Mouse (Mus musculus) neutrophil, adult 5-6 weeks (primary cell): ENCODE results near the gene Dynlt1f. TPM values are rescaled to one million over a fixed set of nuclear protein-coding genes. Genes with fewer than 3 reads are reported as not detected.
"Not testable (repeated sequence)": the region's sequence is repeated elsewhere in the genome, so short reads cannot be mapped to it uniquely, and the experiment has no call there.

Experiments
- ATAC-seq: fragments of 151-379, 151-347 bp; 2 replicates; pipeline ENCODE4 v1.8.0; 2017; ENCODE audit warnings: mild to moderate bottlenecking, moderate TSS enrichment; ENCODE audit not compliant: insufficient number of reproducible peaks, poor library complexity, low FRiP score, severe bottlenecking; ENCODE audit errors: extremely low read depth
- total RNA-seq: library from RNA; stranded (forward); fragments of 200-1000 nt; gene quantifications from 2 replicates; pipeline ENCODE4 v1.2.3, GENCODE M21; 2017

Gene Dynlt1f
- 122 and 128 TPM in 2 replicates for total RNA-seq

- ATAC-seq: peak; percentile 96
Measured at GRCm38 (mm10) chr17:6655567-6656281, at the start of gene Dynlt1f. TSS of gene Dynlt1f (minus strand) at chr17:6655900.

GRCm38 (mm10) chr17:6703381-6704270 lies 47.9 kb upstream of the Dynlt1f start:
- not testable (repeated sequence) for ATAC-seq

- not testable (repeated sequence) for ATAC-seq
Measured at GRCm38 (mm10) chr17:6702625-6703221, 47.0 kb upstream of the Dynlt1f start.

- ATAC-seq: not testable (repeated sequence)
Measured at GRCm38 (mm10) chr17:6700077-6700476, 44.4 kb upstream of the Dynlt1f start.

- not testable (repeated sequence) for ATAC-seq
Measured at GRCm38 (mm10) chr17:6699502-6699901, 43.8 kb upstream of the Dynlt1f start.

GRCm38 (mm10) chr17:6697224-6697775 lies 41.6 kb upstream of the Dynlt1f start:
- ATAC-seq: peak; percentile 87

- ATAC-seq: not testable (repeated sequence)
Measured at GRCm38 (mm10) chr17:6696521-6696920, 40.8 kb upstream of the Dynlt1f start.

- ATAC-seq: not testable (repeated sequence)
Measured at GRCm38 (mm10) chr17:6695712-6696111, 40.0 kb upstream of the Dynlt1f start.

GRCm38 (mm10) chr17:6691596-6691995 lies 35.9 kb upstream of the Dynlt1f start:
- peak; percentile 75 for ATAC-seq

- ATAC-seq: not testable (repeated sequence)
Measured at GRCm38 (mm10) chr17:6689344-6689743, 33.6 kb upstream of the Dynlt1f start.

GRCm38 (mm10) chr17:6686299-6686971 lies 30.7 kb upstream of the Dynlt1f start:
- peak; percentile 11; the same call in 1 of the 2 replicates for ATAC-seq

- ATAC-seq: not testable (repeated sequence)
Measured at GRCm38 (mm10) chr17:6685288-6685818, 29.7 kb upstream of the Dynlt1f start.

- not testable (repeated sequence) for ATAC-seq
Measured at GRCm38 (mm10) chr17:6684464-6685287, 29.0 kb upstream of the Dynlt1f start.

GRCm38 (mm10) chr17:6683702-6684101 lies 28.0 kb upstream of the Dynlt1f start:
- not testable (repeated sequence) for ATAC-seq

GRCm38 (mm10) chr17:6681721-6682120 lies 26.0 kb upstream of the Dynlt1f start:
- ATAC-seq: not testable (repeated sequence)

- peak; percentile 62 for ATAC-seq
Measured at GRCm38 (mm10) chr17:6678063-6678462, 22.4 kb upstream of the Dynlt1f start.

GRCm38 (mm10) chr17:6674297-6674696 lies 18.6 kb upstream of the Dynlt1f start:
- ATAC-seq: not testable (repeated sequence)
